Mouse (Mus musculus) liver, embryonic 13.5 days (tissue): Measurements from ENCODE around the gene Atp5b. TPM values are rescaled to one million over a fixed set of nuclear protein-coding genes. Genes with fewer than 3 reads are reported as not detected.
A peak's percentile ranks its signal among the peaks of the same experiment; 100 is the strongest.

Experiments used
- ATAC-seq: fragments of 200-750 bp; cut with Nextera tagmentation; 2 replicates; pipeline ENCODE4 v1.8.0; 2017; ENCODE audit warnings: low read depth, mild to moderate bottlenecking, moderate number of reproducible peaks, moderate library complexity
- DNase-seq: peaks from one replicate; pipeline ENCODE4 v3.0.0; 2022
- H3K27ac ChIP-seq: fragments of 300-500 bp; sonication (generic); 2 replicates; pipeline ENCODE4 v1.5.1; 2015; ENCODE audit warnings: moderate library complexity, mild to moderate bottlenecking, inconsistent platforms
- H3K27me3 ChIP-seq: fragments of 300-500 bp; sonication (generic); 2 replicates; pipeline ENCODE4 v1.6.1; 2015; ENCODE audit warnings: mild to moderate bottlenecking, inconsistent platforms
- H3K36me3 ChIP-seq: fragments of 300-500 bp; sonication (generic); 2 replicates; pipeline ENCODE4 v1.6.1; 2015; ENCODE audit warnings: mild to moderate bottlenecking, inconsistent platforms
- H3K4me1 ChIP-seq: fragments of 300-500 bp; sonication (generic); replicated peaks from 2 replicates; pipeline ENCODE4 v1.6.1; 2015; ENCODE audit warnings: inconsistent platforms
- H3K4me2 ChIP-seq: fragments of 300-500 bp; sonication (generic); 2 replicates; pipeline ENCODE4 v1.6.1; 2015; ENCODE audit warnings: inconsistent platforms, mild to moderate bottlenecking, moderate library complexity
- H3K4me3 ChIP-seq: fragments of 300-500 bp; sonication (generic); replicated peaks from 2 replicates; pipeline ENCODE4 v1.5.1; 2015; ENCODE audit warnings: mild to moderate bottlenecking, inconsistent platforms
- H3K9ac ChIP-seq: fragments of 300-500 bp; sonication (generic); 2 replicates; pipeline ENCODE4 v1.6.1; 2015; ENCODE audit warnings: mild to moderate bottlenecking, inconsistent platforms
- H3K9me3 ChIP-seq: fragments of 300-500 bp; sonication (generic); replicated peaks from 2 replicates; pipeline ENCODE4 v1.6.1; 2016; ENCODE audit warnings: inconsistent platforms
- WGBS: fragments of 180-500 bp; shearing (Covaris S2); methylation state at CpG from one replicate; pipeline ENCODE4 v1.1.7; 2015; ENCODE audit not compliant: insufficient replicate concordance; 5-methylcytosine and 5-hydroxymethylcytosine counted together
- polyA plus RNA-seq: library from polyadenylated mRNA; unstranded; fragments of >200 nt; fragmentation: Nextera tagmentation; extraction: Ambion mirVana; gene quantifications from 2 replicates; pipeline ENCODE4 v1.2.1, GENCODE M21; 2015

Atp5b gene
- polyA plus RNA-seq, 1 experiment from 2014 or later: 2,036 TPM

GRCm38 (mm10) chr10:128090651-128091563 lies 7.8 kb downstream of the Atp5b start:
- ATAC-seq: peak; percentile 85
- Histone ChIP-seq H3K9me3 (no peaks in the 10 kb centered on the region), H3K4me3 (peak overlapping the region; percentile 96), H3K27ac (peak overlapping the region; percentile 98), H3K4me1 (peaks cover 79% of the 10 kb centered on the region), H3K9ac (peak overlapping the region; percentile 97), H3K4me2 (peak overlapping the region; percentile 95), H3K36me3 (peaks cover 49% of the 10 kb centered on the region), H3K27me3 (no peaks in the 10 kb centered on the region)
- 4% methylated on average over 14 of the region's 14 CpGs for WGBS
- peak; percentile 88 for DNase-seq

DNA sequence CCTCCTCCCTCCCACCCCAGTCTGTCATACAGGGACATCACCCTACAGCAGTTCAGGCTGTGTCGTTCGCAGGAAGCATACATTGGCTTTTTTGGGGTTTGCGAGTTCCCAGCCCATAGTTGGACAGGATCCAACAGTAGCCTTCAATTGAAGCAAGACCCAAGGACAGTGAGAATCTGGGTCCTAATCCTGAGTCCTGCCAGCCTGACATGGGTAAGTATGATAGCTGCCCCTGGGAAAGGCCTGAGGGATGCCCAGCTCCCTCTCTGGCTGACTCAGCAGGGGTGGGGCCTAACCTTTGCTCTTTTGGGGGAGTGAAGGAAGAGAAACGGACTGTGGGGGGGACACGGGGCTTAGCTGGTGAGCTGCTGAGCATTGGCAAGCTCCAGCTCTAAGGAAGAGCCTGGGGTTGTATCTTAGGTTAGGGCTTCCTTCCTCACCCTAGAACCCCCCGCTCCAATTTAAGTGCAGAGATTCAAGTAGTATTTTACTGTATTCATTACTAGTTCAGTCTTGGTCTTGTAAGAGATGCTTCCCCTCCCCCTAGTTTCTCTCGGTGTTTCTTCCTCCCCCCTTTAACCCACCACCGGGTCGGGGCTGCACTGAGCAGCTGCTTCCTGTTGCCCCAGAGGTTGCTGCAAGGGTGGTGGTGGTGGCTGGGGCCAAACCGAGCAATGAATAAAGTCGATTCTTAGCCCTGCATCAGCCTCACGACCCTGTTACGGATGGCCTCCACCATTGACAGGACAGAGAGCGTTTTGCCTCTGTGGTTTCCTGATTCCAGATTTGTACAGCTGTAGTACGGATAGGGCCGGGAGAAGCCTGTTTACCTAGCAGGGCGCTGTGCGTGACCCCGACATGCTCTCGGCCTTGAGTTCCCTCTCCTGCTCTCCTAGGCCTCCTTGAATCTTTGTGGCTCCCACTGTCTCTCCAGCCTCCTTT lies 8.8 kb downstream of the Atp5b start, which contains the start of gene Baz2a:
Baz2a (plus strand) TSS at position 14 of the 942 bp plus-strand sequence.
- Histone ChIP-seq H3K4me1 (peaks cover 79% of the 10 kb centered on the region), H3K36me3 (peaks cover 40% of the 10 kb centered on the region), H3K27ac (peak within 1 kb of the TSS; percentile 98), H3K9me3 (no peaks in the 10 kb centered on the region), H3K27me3 (no peaks in the 10 kb centered on the region), H3K4me2 (peak within 1 kb of the TSS; percentile 95), H3K9ac (peak within 1 kb of the TSS; percentile 97), H3K4me3 (peak within 1 kb of the TSS; percentile 96)
- peak; percentile 79 for DNase-seq
- WGBS: 1% methylated on average over 20 of the region's 20 CpGs
- peak; percentile 67 for ATAC-seq

DNA sequence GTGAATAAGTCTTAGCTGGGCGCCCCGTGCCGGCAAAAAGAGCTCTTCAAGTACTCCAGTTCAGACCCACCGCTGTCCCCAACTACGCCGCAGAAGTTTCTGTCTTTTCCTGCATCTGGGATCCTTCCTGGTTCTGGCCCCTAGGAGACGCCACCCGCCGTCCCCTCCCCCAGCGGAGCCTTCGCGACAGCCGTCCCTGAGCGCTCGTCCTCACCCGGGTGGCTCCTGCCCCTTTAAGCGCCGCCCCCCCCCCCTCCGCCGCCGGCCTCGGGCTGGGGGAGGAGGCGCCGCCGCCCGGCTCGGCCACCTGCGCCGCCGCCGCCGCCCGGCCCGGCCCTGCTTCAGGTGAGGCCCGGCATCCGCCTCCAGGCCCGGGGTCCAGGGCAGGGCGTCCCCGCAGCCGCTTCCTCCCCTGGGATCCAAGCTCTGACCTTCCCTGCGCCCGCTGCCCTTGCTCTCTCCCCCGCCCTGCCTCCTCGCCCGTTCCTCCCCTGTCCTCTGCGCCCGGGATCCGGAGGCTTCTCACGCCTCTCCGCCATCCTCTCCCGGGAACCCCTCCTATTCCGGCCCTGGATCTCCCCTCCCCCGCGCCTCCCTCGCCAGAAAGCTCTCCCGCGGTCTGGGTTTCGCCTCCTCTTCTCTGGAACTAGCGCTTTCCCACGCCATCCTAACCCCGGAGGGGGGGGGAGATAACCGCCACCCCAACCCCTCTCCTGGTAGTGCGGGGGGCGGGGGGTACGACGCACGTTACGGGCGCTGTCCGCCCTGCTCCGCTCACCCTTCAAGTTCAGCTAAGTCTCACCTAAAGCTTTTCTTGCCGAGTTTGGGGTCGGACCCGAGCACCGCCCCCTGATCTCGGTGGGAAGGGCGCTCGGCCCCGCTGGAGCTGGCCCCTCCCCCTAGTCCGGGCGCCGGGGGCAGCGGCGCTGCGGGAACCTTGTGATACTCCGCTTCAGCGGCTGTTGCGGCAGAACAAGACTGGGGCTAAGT lies 9.7 kb downstream of the Atp5b start:
- ATAC-seq: peak; percentile 27
- peak overlapping the region; percentile 95 for H3K4me2 ChIP-seq
- under 1% methylated on average over 79 of the region's 88 CpGs for WGBS
- no peaks in the 10 kb centered on the region for H3K27me3 ChIP-seq
- peaks cover 80% of the 10 kb centered on the region for H3K4me1 ChIP-seq
- H3K4me3 ChIP-seq: peak overlapping the region; percentile 96
- H3K36me3 ChIP-seq: peaks cover 30% of the 10 kb centered on the region
- no peaks in the 10 kb centered on the region for H3K9me3 ChIP-seq
- H3K27ac ChIP-seq: peak overlapping the region; percentile 98
- DNase-seq: peak; percentile 75
- H3K9ac ChIP-seq: peak overlapping the region; percentile 97

DNA sequence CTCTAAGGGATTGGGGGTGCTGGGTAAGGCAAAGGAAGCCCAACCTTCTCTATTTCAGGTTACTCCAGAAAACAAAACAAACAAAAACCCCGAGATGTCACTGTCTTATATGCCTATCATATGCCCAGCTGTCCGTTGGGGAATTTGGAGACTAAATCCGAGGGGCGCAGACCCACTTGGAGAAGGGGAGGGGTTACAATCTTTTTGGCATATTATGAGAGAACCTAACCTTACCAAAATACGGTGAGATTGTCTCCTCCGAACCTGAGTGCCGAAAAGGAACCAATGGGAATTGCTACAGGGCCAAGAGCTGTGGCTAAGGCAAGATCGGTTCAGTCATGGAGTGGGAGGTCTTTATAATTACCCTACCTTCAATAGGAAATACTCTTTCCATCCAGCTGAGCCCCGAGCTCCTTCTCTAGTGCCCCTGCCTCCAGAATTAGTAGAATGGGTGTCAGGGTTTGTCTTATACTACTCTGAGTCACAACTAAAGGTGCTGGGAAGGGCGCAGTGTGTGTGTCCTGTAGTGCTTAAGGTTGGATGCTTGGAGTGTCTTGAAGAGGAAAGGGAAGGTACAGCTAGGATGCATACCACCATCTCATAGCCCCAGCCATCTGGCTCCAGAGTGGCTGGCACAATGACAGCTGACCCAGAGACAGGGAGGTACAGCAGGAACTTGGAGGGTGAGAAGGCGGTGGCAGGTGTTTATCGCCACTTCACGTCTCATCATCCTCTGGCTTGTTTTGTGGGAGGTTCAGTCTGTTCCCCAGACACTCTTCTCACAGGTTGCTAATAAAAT lies 10.6 kb downstream of the Atp5b start:
- Histone ChIP-seq H3K27ac (peak overlapping the region; percentile 98), H3K27me3 (no peaks in the 10 kb centered on the region), H3K4me2 (peak overlapping the region; percentile 95), H3K9me3 (no peaks in the 10 kb centered on the region), H3K4me1 (peaks cover 81% of the 10 kb centered on the region), H3K36me3 (peaks cover 24% of the 10 kb centered on the region), H3K4me3 (peak overlapping the region; percentile 96), H3K9ac (peak overlapping the region; percentile 97)
- WGBS: 18% methylated on average over 13 of the region's 13 CpGs
- DNase-seq (peak; percentile 66), ATAC-seq (peak; percentile 5)

- H3K4me1 ChIP-seq: peaks cover 77% of the 10 kb centered on the region
- H3K27me3 ChIP-seq: no peaks in the 10 kb centered on the region
- ATAC-seq: peak; percentile 73
- H3K4me3 ChIP-seq: peak overlapping the region; percentile 96
- H3K27ac ChIP-seq: peak overlapping the region; percentile 98
- DNase-seq: peak; percentile 91
- no peaks in the 10 kb centered on the region for H3K9me3 ChIP-seq
- H3K4me2 ChIP-seq: peak overlapping the region; percentile 95
- WGBS: 9% methylated on average over 19 of the region's 19 CpGs
- H3K36me3 ChIP-seq: peaks cover 20% of the 10 kb centered on the region
- peak overlapping the region; percentile 97 for H3K9ac ChIP-seq
Observed at GRCm38 (mm10) chr10:128094340-128094968, 11.4 kb downstream of the Atp5b start.

GRCm38 (mm10) chr10:128095003-128095636 lies 12.0 kb downstream of the Atp5b start:
- DNase-seq (no peak), ATAC-seq (no peak)
- peak overlapping the region; percentile 98 for H3K27ac ChIP-seq
- H3K4me3 ChIP-seq: peak overlapping the region; percentile 96
- H3K4me2 ChIP-seq: peak overlapping the region; percentile 95
- 18% methylated on average over 9 of the region's 9 CpGs for WGBS
- peaks cover 13% of the 10 kb centered on the region for H3K36me3 ChIP-seq
- no peaks in the 10 kb centered on the region for H3K27me3 ChIP-seq
- peak overlapping the region; percentile 71 for H3K9ac ChIP-seq
- peaks cover 71% of the 10 kb centered on the region for H3K4me1 ChIP-seq
- no peaks in the 10 kb centered on the region for H3K9me3 ChIP-seq

GRCm38 (mm10) chr10:128096313-128096692 lies 13.2 kb downstream of the Atp5b start:
- H3K36me3 ChIP-seq: peaks cover 10% of the 10 kb centered on the region
- H3K9me3 ChIP-seq: no peaks in the 10 kb centered on the region
- peak overlapping the region; percentile 98 for H3K27ac ChIP-seq
- no peak for ATAC-seq
- peak overlapping the region; percentile 95; the same call in 1 of the 2 replicates for H3K9ac ChIP-seq
- H3K4me1 ChIP-seq: peaks cover 60% of the 10 kb centered on the region
- no peaks in the 10 kb centered on the region for H3K27me3 ChIP-seq
- peak overlapping the region; percentile 100 for H3K4me3 ChIP-seq
- no peak for DNase-seq
- 15% methylated on average over 4 of the region's 4 CpGs for WGBS
- H3K4me2 ChIP-seq: peak overlapping the region; percentile 96

DNA sequence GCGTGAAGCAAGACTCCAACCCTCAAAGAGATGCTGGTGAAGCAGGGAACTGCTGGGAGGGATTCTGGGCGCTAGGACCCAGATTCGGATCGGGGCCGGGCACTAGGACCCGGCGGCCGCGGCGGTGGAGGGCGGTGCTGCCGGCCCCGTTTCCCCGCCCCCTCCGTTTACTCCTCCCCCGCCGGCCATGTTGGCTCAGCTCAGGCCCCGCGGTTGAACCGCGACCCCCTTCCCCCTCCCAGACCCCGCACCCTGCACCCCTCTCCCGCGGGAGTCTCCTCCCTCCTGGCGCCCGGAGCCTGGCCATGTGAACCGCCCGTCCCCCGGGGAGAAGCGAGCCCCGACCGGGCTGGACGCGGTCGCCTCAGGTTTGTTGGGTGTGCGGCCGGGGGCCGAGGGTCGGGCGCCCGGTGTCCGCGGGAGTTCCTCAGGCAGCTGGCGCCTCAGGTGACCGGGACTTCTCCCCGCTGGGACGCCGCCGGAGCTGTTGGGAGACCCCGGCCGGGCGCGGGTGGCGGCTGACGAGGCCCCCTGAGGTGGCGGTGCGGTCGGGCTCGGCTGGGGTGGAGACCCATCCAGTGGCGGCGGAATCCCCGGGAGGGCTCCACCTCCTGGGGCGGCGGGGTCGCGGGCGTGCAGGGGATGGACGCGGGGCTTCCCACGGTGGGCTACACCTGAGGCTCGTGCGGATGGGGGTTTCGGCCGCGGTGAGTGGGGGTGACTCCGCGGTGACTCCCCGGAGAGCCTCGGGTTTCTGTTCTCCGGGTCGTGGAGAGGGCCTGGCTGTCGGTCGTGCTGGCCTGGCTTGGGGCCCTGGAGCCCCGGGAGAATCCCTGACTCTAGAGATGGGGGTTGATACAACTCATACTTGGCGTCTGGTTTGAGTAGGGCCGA lies 13.9 kb downstream of the Atp5b start:
- peaks cover 58% of the 10 kb centered on the region for H3K4me1 ChIP-seq
- H3K9ac ChIP-seq: peak overlapping the region; percentile 95
- DNase-seq (peak; percentile 69), ATAC-seq (peak; percentile 46)
- H3K4me2 ChIP-seq: peak overlapping the region; percentile 96
- H3K9me3 ChIP-seq: no peaks in the 10 kb centered on the region
- H3K4me3 ChIP-seq: peak overlapping the region; percentile 100
- peaks cover 10% of the 10 kb centered on the region for H3K36me3 ChIP-seq
- WGBS: under 1% methylated on average over 84 of the region's 86 CpGs
- H3K27me3 ChIP-seq: no peaks in the 10 kb centered on the region
- H3K27ac ChIP-seq: peak overlapping the region; percentile 98
